Mouse (Mus musculus) kidney, postnatal 10 days (tissue): ENCODE results near the gene Smlr1.

ENCODE experiments used
- DNase-seq: peaks from one replicate; pipeline ENCODE4 v3.0.0; 2021; ENCODE audit warnings: mixed read lengths

Gene Smlr1

GRCm38 (mm10) chr10:25535891-25536331 lies at the start of gene Smlr1:
Gene Smlr1 (minus strand): TSS chr10:25536267.
- DNase-seq = no peak

- DNase-seq = no peak
These were observed 48.8 kb upstream of the Smlr1 start for GRCm38 (mm10) chr10:25584899-25585298.

GRCm38 (mm10) chr10:25580066-25580465 lies 44.0 kb upstream of the Smlr1 start:
- DNase-seq = no peak

- no peak for DNase-seq
These were observed 35.5 kb upstream of the Smlr1 start for GRCm38 (mm10) chr10:25571319-25572240.

GRCm38 (mm10) chr10:25552936-25553335 lies 16.9 kb upstream of the Smlr1 start:
- no peak for DNase-seq

GRCm38 (mm10) chr10:25541097-25541496 lies 5.0 kb upstream of the Smlr1 start:
- DNase-seq = no peak

- no peak for DNase-seq
These were observed 3.7 kb upstream of the Smlr1 start for GRCm38 (mm10) chr10:25539771-25540168.

- DNase-seq = no peak
These were observed 3.2 kb upstream of the Smlr1 start for GRCm38 (mm10) chr10:25539146-25539770.

GRCm38 (mm10) chr10:25538738-25539137 lies 2.7 kb upstream of the Smlr1 start:
- no peak for DNase-seq

GRCm38 (mm10) chr10:25536621-25537020 lies 554 bp upstream of the Smlr1 start:
- DNase-seq = no peak

- DNase-seq = no peak
These were observed 1.6 kb downstream of the Smlr1 start for GRCm38 (mm10) chr10:25534467-25534866.

GRCm38 (mm10) chr10:25533513-25534246 lies 2.4 kb downstream of the Smlr1 start:
- no peak for DNase-seq

- DNase-seq = no peak
These were observed 3.0 kb downstream of the Smlr1 start for GRCm38 (mm10) chr10:25533105-25533504.

GRCm38 (mm10) chr10:25531335-25531734 lies 4.7 kb downstream of the Smlr1 start:
- no peak for DNase-seq

GRCm38 (mm10) chr10:25527126-25527525 lies 8.9 kb downstream of the Smlr1 start:
- DNase-seq = no peak

GRCm38 (mm10) chr10:25526622-25527021 lies 9.4 kb downstream of the Smlr1 start:
- no peak for DNase-seq

GRCm38 (mm10) chr10:25526156-25526555 lies 9.9 kb downstream of the Smlr1 start:
- DNase-seq = no peak

- DNase-seq = no peak
These were observed 12.3 kb downstream of the Smlr1 start for GRCm38 (mm10) chr10:25523727-25524126.

GRCm38 (mm10) chr10:25520428-25520827 lies 15.6 kb downstream of the Smlr1 start:
- peak; percentile 42 for DNase-seq

GRCm38 (mm10) chr10:25519954-25520353 lies 16.1 kb downstream of the Smlr1 start:
- no peak for DNase-seq

GRCm38 (mm10) chr10:25513821-25514220 lies 22.2 kb downstream of the Smlr1 start:
- DNase-seq = no peak

GRCm38 (mm10) chr10:25503250-25503649 lies 32.8 kb downstream of the Smlr1 start:
- DNase-seq = no peak

GRCm38 (mm10) chr10:25499323-25500071 lies 36.6 kb downstream of the Smlr1 start:
- no peak for DNase-seq
